Mouse (Mus musculus) G1E (cell line): ENCODE data around the gene Tmed1. TPM values are rescaled to one million over a fixed set of nuclear protein-coding genes. Genes with fewer than 3 reads are reported as not detected.
A peak's percentile ranks its signal among the peaks of the same experiment; 100 is the strongest.

Experiments used
- ATAC-seq: 2 replicates; pipeline ENCODE4 v1.8.0; 2016; ENCODE audit warnings: mild to moderate bottlenecking; ENCODE audit not compliant: insufficient number of reproducible peaks, poor library complexity, low FRiP score, severe bottlenecking; ENCODE audit errors: extremely low read depth
- DNase-seq: peaks from one replicate; pipeline ENCODE4 v3.0.0; 2012; ENCODE audit warnings: low spot score
- H3K27me3 ChIP-seq: 2 replicates; pipeline ENCODE4 v1.6.1; 2012; ENCODE audit warnings: mild to moderate bottlenecking, low read length, inconsistent platforms; ENCODE audit not compliant: insufficient read depth
- H3K36me3 ChIP-seq: replicated peaks from 2 replicates; pipeline ENCODE3; 2012; ENCODE audit warnings: mild to moderate bottlenecking, inconsistent platforms
- H3K4me1 ChIP-seq: 2 replicates; pipeline ENCODE4 v1.6.1; 2012; ENCODE audit warnings: low read depth, low read length, inconsistent platforms, mixed read lengths; ENCODE audit not compliant: insufficient read depth
- H3K4me3 ChIP-seq: 2 replicates; pipeline ENCODE4 v1.5.1; 2012; ENCODE audit warnings: low read depth, mild to moderate bottlenecking, inconsistent platforms, low read length, moderate library complexity, mixed read lengths
- H3K9me3 ChIP-seq: replicated peaks from 2 replicates; pipeline ENCODE4 v1.6.1; 2012; ENCODE audit warnings: inconsistent platforms
- CTCF ChIP-seq: IDR thresholded peaks from 2 replicates; pipeline ENCODE4 v1.5.1; 2012; ENCODE audit warnings: low read depth, low read length, inconsistent platforms, mixed read lengths
- GATA1 ChIP-seq: IDR thresholded peaks from 2 replicates; pipeline ENCODE4 v1.6.1; 2012; ENCODE audit warnings: borderline replicate concordance, low read length, inconsistent platforms, mixed read lengths
- GATA2 ChIP-seq: IDR thresholded peaks from 2 replicates; pipeline ENCODE4 v1.6.1; 2012; ENCODE audit warnings: low read depth, low read length, inconsistent platforms, borderline replicate concordance
- POLR2AphosphoS5 ChIP-seq: IDR thresholded peaks from 2 replicates; pipeline ENCODE4 v1.6.1; 2012; ENCODE audit warnings: low read depth, low read length, inconsistent platforms; ENCODE audit not compliant: insufficient replicate concordance
- TAL1 ChIP-seq: conservative IDR thresholded peaks from 2 replicates; pipeline ENCODE4 v1.6.1; 2012; ENCODE audit warnings: low read depth, low read length, inconsistent platforms, mixed read lengths
- polyA plus RNA-seq: library from polyadenylated mRNA; stranded (reverse); fragments of >175 nt; gene quantifications from 2 replicates; pipeline ENCODE4 v1.2.3, GENCODE M21; 2012
- total RNA-seq, 2 experiments: library from RNA; stranded (forward) in 1 of 2; stranded (reverse) in 1 of 2; fragments of 200-1000 nt in 1 of 2; fragments of >200 nt in 1 of 2; fragmentation: Nextera tagmentation in 1 of 2; gene quantifications; 2 replicates each; pipeline ENCODE4 v1.2.3; 2014 to 2017

The Tmed1 gene
- total RNA-seq (2014; fragmentation: Nextera tagmentation) (2.4 TPM in 1 of 2 replicates, not detected in the other), total RNA-seq (2017) (8.0 and 10.5 TPM in 2 replicates), polyA plus RNA-seq (6.2 and 6.3 TPM in 2 replicates)

- DNase-seq (peak; percentile 96), ATAC-seq (peak; percentile 84)
- H3K4me3 ChIP-seq: peak within 1 kb of the TSS; percentile 81
- peaks cover 42% of the 10 kb centered on the region for H3K36me3 ChIP-seq
- no peaks in the 10 kb centered on the region for H3K27me3 ChIP-seq
- TF ChIP-seq POLR2AphosphoS5: no peak
- TF ChIP-seq GATA1: no peak
- TF ChIP-seq TAL1: no peak
- TF ChIP-seq GATA2: no peak
- no peak for TF ChIP-seq CTCF
- peaks cover 44% of the 10 kb centered on the region for H3K4me1 ChIP-seq
- H3K9me3 ChIP-seq: peaks cover 6% of the 10 kb centered on the region
Observed at GRCm38 (mm10) chr9:21509772-21510688, at the start of gene Tmed1. Gene Tmed1 (minus strand): TSS chr9:21510252.

- no peak overlapping the region for H3K4me3 ChIP-seq
- DNase-seq (no peak), ATAC-seq (no peak)
- no peaks in the 10 kb centered on the region for H3K9me3 ChIP-seq
- TF ChIP-seq GATA2 (no peak), GATA1 (no peak), CTCF (no peak), TAL1 (no peak), POLR2AphosphoS5 (no peak)
- H3K36me3 ChIP-seq: peaks cover 79% of the 10 kb centered on the region
- H3K4me1 ChIP-seq: peaks cover 46% of the 10 kb centered on the region
- no peaks in the 10 kb centered on the region for H3K27me3 ChIP-seq
Observed at GRCm38 (mm10) chr9:21559151-21559550, 49.1 kb upstream of the Tmed1 start.

GRCm38 (mm10) chr9:21558366-21558765 lies 48.3 kb upstream of the Tmed1 start:
- DNase-seq: peak; percentile 22
- H3K4me1 ChIP-seq: peaks cover 49% of the 10 kb centered on the region
- peak; percentile 63 for ATAC-seq
- H3K27me3 ChIP-seq: no peaks in the 10 kb centered on the region
- H3K9me3 ChIP-seq: no peaks in the 10 kb centered on the region
- TF ChIP-seq GATA2 (no peak), TAL1 (peak; percentile 59)
- peak overlapping the region; percentile 36; the same call in 1 of the 2 replicates for H3K4me3 ChIP-seq
- peaks cover 84% of the 10 kb centered on the region for H3K36me3 ChIP-seq

GRCm38 (mm10) chr9:21557556-21557955 lies 47.5 kb upstream of the Tmed1 start:
- no peak for TF ChIP-seq TAL1
- no peak for TF ChIP-seq GATA2
- no peak for TF ChIP-seq CTCF
- TF ChIP-seq POLR2AphosphoS5: no peak
- no peak for TF ChIP-seq GATA1
- Histone ChIP-seq H3K27me3 (no peaks in the 10 kb centered on the region), H3K4me1 (peaks cover 49% of the 10 kb centered on the region), H3K9me3 (no peaks in the 10 kb centered on the region), H3K4me3 (no peak overlapping the region), H3K36me3 (peaks cover 81% of the 10 kb centered on the region)
- ATAC-seq: no peak
- DNase-seq: no peak

- Histone ChIP-seq H3K4me3 (no peak overlapping the region), H3K4me1 (peaks cover 49% of the 10 kb centered on the region), H3K36me3 (peaks cover 82% of the 10 kb centered on the region), H3K27me3 (no peaks in the 10 kb centered on the region), H3K9me3 (no peaks in the 10 kb centered on the region)
- DNase-seq (no peak), ATAC-seq (no peak)
- TF ChIP-seq GATA1: no peak
- no peak for TF ChIP-seq TAL1
- TF ChIP-seq POLR2AphosphoS5: no peak
- TF ChIP-seq GATA2: no peak
- TF ChIP-seq CTCF: no peak
Observed at GRCm38 (mm10) chr9:21556996-21557395, 46.9 kb upstream of the Tmed1 start.

GRCm38 (mm10) chr9:21555198-21555742 lies 45.2 kb upstream of the Tmed1 start:
- DNase-seq (no peak), ATAC-seq (no peak)
- Histone ChIP-seq H3K4me1 (peaks cover 46% of the 10 kb centered on the region), H3K4me3 (no peak overlapping the region), H3K9me3 (no peaks in the 10 kb centered on the region), H3K27me3 (no peaks in the 10 kb centered on the region), H3K36me3 (peaks cover 82% of the 10 kb centered on the region)
- TF ChIP-seq CTCF (no peak), TAL1 (no peak), POLR2AphosphoS5 (no peak), GATA1 (no peak), GATA2 (no peak)
